ENCODE assay signal across 25 mouse cellular contexts in genomic region chr13:6237201-6237600, GRCm38 (mm10).
"Had no signal": no experiment of that assay in that cellular context is flagged by ENCODE, and none has a peak within 500 bp of the region (broad histone marks: within the 10 kb centered on the region; RNA-seq: fewer than 3 reads in every experiment).

No protein-coding gene starts in this region.

- H3K4me3 ChIP-seq: gastrocnemius, adult 2 months; heart, adult 2 months; heart, embryonic 13.5 days; heart, embryonic 15.5 days; hindbrain, embryonic 13.5 days; hindbrain, embryonic 15.5 days; limb, embryonic 13.5 days; limb, embryonic 15.5 days; liver, embryonic 12.5 days had no signal

- H3K27ac ChIP-seq: gastrocnemius, adult 2 months; heart, adult 2 months; heart, embryonic 13.5 days; heart, embryonic 15.5 days; hindbrain, embryonic 13.5 days; hindbrain, embryonic 15.5 days; hindbrain, postnatal 0 days; limb, embryonic 13.5 days; limb, embryonic 15.5 days; liver, embryonic 12.5 days; liver, embryonic 14.5 days had no signal

- H3K36me3 ChIP-seq: heart, embryonic 13.5 days; heart, embryonic 15.5 days; hindbrain, embryonic 13.5 days; hindbrain, embryonic 15.5 days; limb, embryonic 13.5 days; limb, embryonic 15.5 days; liver, embryonic 12.5 days had no signal

- H3K4me2 ChIP-seq: heart, embryonic 11.5 days; heart, embryonic 13.5 days; heart, embryonic 15.5 days; hindbrain, embryonic 13.5 days; hindbrain, embryonic 15.5 days; limb, embryonic 13.5 days; limb, embryonic 15.5 days; liver, embryonic 12.5 days had no signal

- H3K27me3 ChIP-seq: heart, embryonic 13.5 days; heart, embryonic 15.5 days; hindbrain, embryonic 13.5 days; hindbrain, embryonic 15.5 days; limb, embryonic 13.5 days; limb, embryonic 15.5 days; liver, embryonic 12.5 days had no signal

- H3K4me1 ChIP-seq: heart, embryonic 13.5 days; heart, embryonic 15.5 days; hindbrain, embryonic 13.5 days; hindbrain, embryonic 15.5 days; limb, embryonic 13.5 days; limb, embryonic 15.5 days; liver, embryonic 12.5 days had no signal

- DNase-seq: gastrocnemius, adult 2 months; gastrocnemius, postnatal 10 days; gastrocnemius, postnatal 25 days; heart, adult 11 months; heart, adult 2 months; heart, postnatal 14 days; heart, postnatal 36 days; kidney, adult 18-20 months; kidney, adult 8-10 months; kidney, postnatal 10 days; kidney, postnatal 36 days; layer of hippocampus, adult 9-11 months; layer of hippocampus, postnatal 36 days; left cerebral cortex, postnatal 4 days had no signal

- H3K9me3 ChIP-seq: heart, embryonic 13.5 days; heart, embryonic 15.5 days; hindbrain, embryonic 13.5 days; hindbrain, embryonic 15.5 days; limb, embryonic 13.5 days; limb, embryonic 15.5 days; liver, embryonic 12.5 days had no signal

- ATAC-seq: hindbrain, postnatal 0 days; intestine, postnatal 0 days; liver, embryonic 12.5 days had no signal

- H3K9ac ChIP-seq: heart, embryonic 13.5 days; heart, embryonic 15.5 days; hindbrain, embryonic 13.5 days; hindbrain, embryonic 15.5 days; limb, embryonic 13.5 days; limb, embryonic 15.5 days; liver, embryonic 12.5 days; liver, embryonic 14.5 days had no signal
